Mouse (Mus musculus): ENCODE data around the gene Mthfsd.

Mthfsd gene

GRCm38 (mm10) chr8:121122368-121122767 is 14.2 kb upstream of the Mthfsd start:
- DNase-seq (ENCODE audit: low read depth in 1 of 2, low spot score in 2 of 2) = no peak

- no peak for DNase-seq (ENCODE audit: low read depth in 1 of 2, low spot score in 2 of 2)
Measured at GRCm38 (mm10) chr8:121121704-121122103, 13.5 kb upstream of the Mthfsd start.

DNA sequence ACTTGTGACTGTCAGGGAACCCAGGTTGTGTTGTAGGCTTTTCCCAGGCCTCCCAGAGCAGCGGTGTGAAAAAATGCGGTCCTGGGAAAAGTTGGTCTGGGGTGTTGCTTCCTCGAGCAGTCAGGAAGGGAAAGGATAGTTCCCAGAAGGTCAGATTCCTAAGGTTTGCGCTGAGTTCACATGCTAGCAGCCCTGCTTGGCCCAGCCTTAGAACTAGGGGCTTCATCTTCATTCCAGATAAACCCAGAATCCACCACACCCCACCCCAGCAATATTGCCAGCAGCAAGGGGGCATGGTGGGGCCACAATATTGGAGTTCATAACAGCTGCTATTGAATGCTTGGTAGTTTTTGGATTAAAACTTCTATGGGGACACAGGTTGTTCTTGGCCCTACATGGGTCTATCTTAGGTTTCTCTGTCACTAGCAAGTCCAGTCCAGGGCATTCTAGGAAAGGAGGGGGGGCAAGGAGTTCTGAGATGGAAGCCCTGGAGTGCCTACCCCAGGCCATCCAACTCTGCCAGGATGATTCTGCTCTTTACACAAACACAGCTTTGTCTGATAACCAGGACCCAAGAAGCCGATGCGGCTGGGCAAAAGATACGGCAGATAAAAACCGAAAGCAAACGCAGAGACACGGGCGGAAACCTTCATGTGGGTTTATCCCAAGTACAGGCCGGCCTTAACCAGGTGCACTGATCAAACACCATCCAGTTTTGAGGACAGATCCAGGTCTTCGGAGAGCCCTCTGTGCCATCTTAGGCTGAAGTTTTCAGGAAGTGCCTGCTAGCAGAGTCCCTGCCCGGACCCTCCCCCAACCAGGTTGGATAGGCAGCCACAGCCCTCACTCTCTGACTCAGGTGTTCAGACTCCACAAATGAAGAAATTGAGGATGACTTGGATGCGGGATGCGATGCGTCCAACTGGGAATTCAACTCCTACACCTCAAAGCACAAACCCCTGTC is 12.5 kb upstream of the Mthfsd start:
- DNase-seq (ENCODE audit: low read depth in 1 of 2, low spot score in 2 of 2) = no peak

- no peak for DNase-seq (ENCODE audit: low read depth in 1 of 2, low spot score in 2 of 2)
Measured at GRCm38 (mm10) chr8:121119635-121120455, 11.7 kb upstream of the Mthfsd start.

DNA sequence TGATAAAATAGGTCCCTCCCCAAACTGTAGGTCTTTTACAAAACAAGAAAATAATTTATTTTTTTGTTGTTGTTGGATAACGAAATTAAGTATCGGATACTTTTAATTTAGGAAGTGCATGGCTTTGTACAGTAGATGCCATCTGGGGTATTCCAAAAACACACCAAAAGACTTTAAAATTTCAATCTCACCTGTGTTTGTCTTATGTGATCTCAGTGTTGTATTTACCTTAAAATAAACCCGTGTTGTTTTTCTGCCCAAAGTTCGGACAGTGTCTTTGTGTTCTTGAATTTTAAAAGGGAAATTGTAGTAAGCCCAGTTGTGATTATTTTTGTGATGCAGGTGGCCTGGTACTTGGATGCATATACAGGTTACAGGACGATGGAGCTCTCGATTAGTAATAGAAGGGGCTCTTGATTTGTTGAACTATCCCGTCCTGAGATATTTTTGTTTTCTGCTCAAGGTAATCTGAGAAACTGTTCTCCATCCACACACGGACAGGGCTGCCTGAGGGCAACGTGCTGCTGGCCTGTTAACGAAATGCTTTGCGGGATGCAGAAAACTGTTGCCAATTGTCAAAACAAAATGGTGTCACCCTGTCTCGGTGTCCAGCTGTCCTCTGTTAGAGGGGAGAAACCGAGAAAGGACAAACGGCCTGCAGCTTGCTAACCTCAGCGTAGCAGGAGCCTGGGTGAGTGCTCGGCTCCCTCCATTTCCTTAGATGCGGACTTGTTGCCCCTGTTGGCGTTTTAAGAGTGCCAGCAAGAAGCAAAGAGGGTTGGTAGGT is 10.6 kb upstream of the Mthfsd start:
- no peak for DNase-seq (ENCODE audit: low read depth in 1 of 2, low spot score in 2 of 2)

DNA sequence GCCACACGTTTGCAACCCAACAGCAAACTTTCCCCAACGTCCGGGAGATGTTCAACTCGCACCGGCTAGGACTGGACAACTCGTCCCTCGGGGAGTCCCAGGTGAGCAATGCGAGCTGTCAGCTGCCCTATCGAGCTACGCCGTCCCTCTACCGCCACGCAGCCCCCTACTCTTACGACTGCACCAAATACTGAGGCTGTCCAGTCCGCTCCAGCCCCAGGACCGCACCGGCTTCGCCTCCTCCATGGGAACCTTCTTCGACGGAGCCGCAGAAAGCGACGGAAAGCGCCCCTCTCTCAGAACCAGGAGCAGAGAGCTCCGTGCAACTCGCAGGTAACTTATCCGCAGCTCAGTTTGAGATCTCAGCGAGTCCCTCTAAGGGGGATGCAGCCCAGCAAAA is 9.7 kb upstream of the Mthfsd start:
- no peak for DNase-seq (ENCODE audit: low read depth in 1 of 2, low spot score in 2 of 2)

GRCm38 (mm10) chr8:121117186-121117651 is 9.0 kb upstream of the Mthfsd start:
- DNase-seq (ENCODE audit: low read depth in 1 of 2, low spot score in 2 of 2) = no peak

DNA sequence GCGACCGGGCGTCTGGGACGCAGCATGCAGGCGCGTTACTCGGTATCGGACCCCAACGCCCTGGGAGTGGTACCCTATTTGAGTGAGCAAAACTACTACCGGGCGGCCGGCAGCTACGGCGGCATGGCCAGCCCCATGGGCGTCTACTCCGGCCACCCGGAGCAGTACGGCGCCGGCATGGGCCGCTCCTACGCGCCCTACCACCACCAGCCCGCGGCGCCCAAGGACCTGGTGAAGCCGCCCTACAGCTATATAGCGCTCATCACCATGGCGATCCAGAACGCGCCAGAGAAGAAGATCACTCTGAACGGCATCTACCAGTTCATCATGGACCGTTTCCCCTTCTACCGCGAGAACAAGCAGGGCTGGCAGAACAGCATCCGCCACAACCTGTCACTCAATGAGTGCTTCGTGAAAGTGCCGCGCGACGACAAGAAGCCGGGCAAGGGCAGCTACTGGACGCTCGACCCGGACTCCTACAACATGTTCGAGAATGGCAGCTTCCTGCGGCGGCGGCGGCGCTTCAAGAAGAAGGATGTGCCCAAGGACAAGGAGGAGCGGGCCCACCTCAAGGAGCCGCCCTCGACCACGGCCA is 8.5 kb upstream of the Mthfsd start:
- no peak for DNase-seq (ENCODE audit: low read depth in 1 of 2, low spot score in 2 of 2)

GRCm38 (mm10) chr8:121115948-121116347 is 7.8 kb upstream of the Mthfsd start, which contains the start of gene Foxc2:
Foxc2 (plus strand) TSS chr8:121116171.
- no peak for DNase-seq (ENCODE audit: low read depth in 1 of 2, low spot score in 2 of 2)

- DNase-seq (ENCODE audit: low read depth in 1 of 2, low spot score in 2 of 2) = no peak
Measured at GRCm38 (mm10) chr8:121115136-121115535, 6.9 kb upstream of the Mthfsd start.

DNA sequence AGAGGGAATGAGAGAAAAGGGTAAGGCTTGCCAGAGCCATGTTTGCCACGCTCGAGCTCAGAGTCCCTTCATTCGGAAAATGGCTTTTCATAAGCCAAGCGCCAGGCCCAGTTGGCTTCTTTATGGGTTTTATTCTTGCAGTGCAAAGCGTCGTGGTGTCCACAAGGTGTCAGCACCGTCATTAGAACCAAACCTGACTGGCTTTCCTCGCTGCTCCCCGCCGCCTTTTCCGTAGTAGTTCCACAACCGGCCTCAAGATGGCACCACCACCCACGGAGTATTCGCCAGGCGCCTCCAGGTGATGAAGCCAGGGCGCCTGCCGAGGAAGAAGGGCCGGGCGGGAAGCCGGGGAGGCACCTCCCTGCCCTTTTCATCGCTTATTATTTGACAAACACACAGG is 5.1 kb upstream of the Mthfsd start:
- peak; percentile 80 to 90 for DNase-seq (ENCODE audit: low read depth in 1 of 2, low spot score in 2 of 2)

- DNase-seq (ENCODE audit: low read depth in 1 of 2, low spot score in 2 of 2) = no peak
Measured at GRCm38 (mm10) chr8:121111145-121111907, 3.1 kb upstream of the Mthfsd start.

GRCm38 (mm10) chr8:121108657-121109056 is 465 bp upstream of the Mthfsd start:
- DNase-seq (ENCODE audit: low read depth in 1 of 2, low spot score in 2 of 2) = no peak

- DNase-seq (ENCODE audit: low read depth in 1 of 2, low spot score in 2 of 2) = peak; percentile 44 to 60
Measured at GRCm38 (mm10) chr8:121104049-121104818, 4.0 kb downstream of the Mthfsd start.

- DNase-seq (ENCODE audit: low read depth in 1 of 2, low spot score in 2 of 2) = no peak
Measured at GRCm38 (mm10) chr8:121093496-121093895, 14.7 kb downstream of the Mthfsd start.

DNA sequence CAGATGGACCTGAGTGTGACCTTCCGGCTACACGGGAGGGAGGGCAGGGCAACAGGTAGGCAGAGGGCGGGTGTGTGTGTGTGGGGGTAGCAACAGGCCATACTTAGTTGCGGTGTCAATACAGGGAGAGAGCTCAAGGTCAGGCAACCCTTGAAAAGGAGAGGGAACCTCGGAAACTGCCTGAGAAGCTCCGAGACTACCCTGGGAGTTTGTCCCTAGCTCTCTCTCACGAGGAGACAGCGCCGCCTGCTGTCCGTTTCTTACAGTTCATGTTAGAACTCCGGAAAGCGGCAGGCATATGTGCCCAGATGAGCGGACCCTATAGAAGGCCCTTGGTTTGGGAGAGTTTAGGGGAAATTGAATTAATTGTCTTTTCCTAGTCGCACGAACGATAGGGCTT is 15.6 kb downstream of the Mthfsd start:
- peak in 1 of 2 experiments; percentile 50 for DNase-seq (ENCODE audit: low read depth in 1 of 2, low spot score in 2 of 2)

GRCm38 (mm10) chr8:121092141-121092540 is 16.1 kb downstream of the Mthfsd start:
- no peak for DNase-seq (ENCODE audit: low read depth in 1 of 2, low spot score in 2 of 2)

- DNase-seq (ENCODE audit: low read depth in 1 of 2, low spot score in 2 of 2) = no peak
Measured at GRCm38 (mm10) chr8:121090716-121091115, 17.5 kb downstream of the Mthfsd start.

Measured in monocyte, adult 2 months (primary cell).